Mouse (Mus musculus): Measurements from ENCODE around the gene Mei4. TPM values are rescaled to one million over a fixed set of nuclear protein-coding genes. Genes with fewer than 3 reads are reported as not detected.

The Mei4 gene
- polyA plus RNA-seq, 1 experiment from 2014 or later: 0.79 TPM

- H3K27ac ChIP-seq (replicated peaks): no peak overlapping the region
- no peak overlapping the region for H3K4me3 ChIP-seq
- H3K9ac ChIP-seq (replicated peaks): no peak overlapping the region
- no peak overlapping the region for H3K4me2 ChIP-seq (replicated peaks)
- 72% methylated on average over 4 of the region's 4 CpGs for WGBS
- H3K4me1 ChIP-seq: no peaks in the 10 kb centered on the region
- no peak for ATAC-seq (replicated peaks)
- H3K27me3 ChIP-seq: no peaks in the 10 kb centered on the region
- no peaks in the 10 kb centered on the region for H3K9me3 ChIP-seq
- H3K36me3 ChIP-seq: no peaks in the 10 kb centered on the region
These were observed 298.9 kb downstream of the Mei4 start for GRCm38 (mm10) chr9:82162415-82162814.

- Histone ChIP-seq H3K9me3 (no peaks in the 10 kb centered on the region), H3K4me1 (peaks cover 13% of the 10 kb centered on the region; the same call in 1 of the 2 replicates), H3K27ac (replicated peaks) (no peak overlapping the region), H3K36me3 (no peaks in the 10 kb centered on the region), H3K9ac (replicated peaks) (no peak overlapping the region), H3K27me3 (no peaks in the 10 kb centered on the region), H3K4me3 (no peak overlapping the region), H3K4me2 (replicated peaks) (no peak overlapping the region)
- 68% methylated on average over 1 of the region's 1 CpGs for WGBS
- no peak for ATAC-seq (replicated peaks)
These were observed 354.5 kb downstream of the Mei4 start for GRCm38 (mm10) chr9:82217976-82218375.

GRCm38 (mm10) chr9:82247695-82248445 is 384.4 kb downstream of the Mei4 start:
- Histone ChIP-seq H3K27ac (replicated peaks) (no peak overlapping the region), H3K27me3 (no peaks in the 10 kb centered on the region), H3K9ac (replicated peaks) (no peak overlapping the region), H3K36me3 (no peaks in the 10 kb centered on the region), H3K9me3 (no peaks in the 10 kb centered on the region), H3K4me3 (no peak overlapping the region), H3K4me2 (replicated peaks) (no peak overlapping the region), H3K4me1 (no peaks in the 10 kb centered on the region)
- ATAC-seq (replicated peaks): no peak
- 86% methylated on average over 7 of the region's 7 CpGs for WGBS

Other genes starting within 250 kb of the Mei4 start
- 1.5 and 1.6 TPM in 2 replicates for gene Htr1b, start 229.8 kb upstream of the Mei4 start, polyA plus RNA-seq (2015; fragmentation: Nextera tagmentation; extraction: Ambion mirVana)